Mouse (Mus musculus) embryonic facial prominence, embryonic 14.5 days (tissue): ENCODE measurements at regions not wholly inside any gene's neighbourhood (a gene's known extent, or its start where the extent isn't known, plus 50 kb on each side); places are given as distances from the start of the nearest gene placed in this dataset.
"Not testable (repeated sequence)": the region's sequence is repeated elsewhere in the genome, so short reads cannot be mapped to it uniquely, and the experiment has no call there.

ENCODE experiments used
- ATAC-seq: fragments of 200-750 bp; cut with Nextera tagmentation; 2 replicates; pipeline ENCODE4 v1.8.0; 2017; ENCODE audit warnings: low read depth, moderate number of reproducible peaks, moderate TSS enrichment
- DNase-seq: peaks from one replicate; pipeline ENCODE4 v3.0.0-alpha.2; 2015; ENCODE audit warnings: low spot score
- H3K27ac ChIP-seq: fragments of 300-500 bp; sonication (generic); replicated peaks from 2 replicates; pipeline ENCODE4 v1.5.1; 2014; ENCODE audit warnings: low read depth, mild to moderate bottlenecking, low read length, moderate library complexity
- H3K27me3 ChIP-seq: fragments of 300-500 bp; sonication (generic); replicated peaks from 2 replicates; pipeline ENCODE4 v1.6.1; 2014; ENCODE audit warnings: low read length; ENCODE audit not compliant: control insufficient read depth, insufficient read depth
- H3K36me3 ChIP-seq: fragments of 300-500 bp; sonication (generic); 2 replicates; pipeline ENCODE4 v1.6.1; 2014; ENCODE audit warnings: low read length, mixed read lengths; ENCODE audit not compliant: control insufficient read depth, insufficient read depth
- H3K4me1 ChIP-seq: fragments of 300-500 bp; sonication (generic); 2 replicates; pipeline ENCODE4 v1.6.1; 2014; ENCODE audit warnings: antibody characterized with exemption, low read length; ENCODE audit not compliant: control insufficient read depth, insufficient read depth
- H3K4me2 ChIP-seq: fragments of 300-500 bp; sonication (generic); 2 replicates; pipeline ENCODE4 v1.6.1; 2014; ENCODE audit warnings: low read depth, mild to moderate bottlenecking, low read length, moderate library complexity, mixed read lengths
- H3K4me3 ChIP-seq: fragments of 300-500 bp; sonication (generic); 2 replicates; pipeline ENCODE4 v1.5.1; 2014; ENCODE audit warnings: low read depth, mild to moderate bottlenecking, low read length
- H3K9ac ChIP-seq: fragments of 300-500 bp; sonication (generic); 2 replicates; pipeline ENCODE4 v1.6.1; 2014; ENCODE audit warnings: low read depth, mild to moderate bottlenecking, low read length, moderate library complexity, mixed read lengths
- H3K9me3 ChIP-seq: fragments of 300-500 bp; sonication (generic); 2 replicates; pipeline ENCODE4 v1.6.1; 2016; ENCODE audit warnings: low read length; ENCODE audit not compliant: control insufficient read depth
- WGBS: fragments of 180-500 bp; shearing (Covaris S2); extraction: QIAGEN DNeasy Blood & Tissue Kit; methylation state at CpG from one replicate; pipeline ENCODE4 v1.1.7; 2014; 5-methylcytosine and 5-hydroxymethylcytosine counted together

DNA sequence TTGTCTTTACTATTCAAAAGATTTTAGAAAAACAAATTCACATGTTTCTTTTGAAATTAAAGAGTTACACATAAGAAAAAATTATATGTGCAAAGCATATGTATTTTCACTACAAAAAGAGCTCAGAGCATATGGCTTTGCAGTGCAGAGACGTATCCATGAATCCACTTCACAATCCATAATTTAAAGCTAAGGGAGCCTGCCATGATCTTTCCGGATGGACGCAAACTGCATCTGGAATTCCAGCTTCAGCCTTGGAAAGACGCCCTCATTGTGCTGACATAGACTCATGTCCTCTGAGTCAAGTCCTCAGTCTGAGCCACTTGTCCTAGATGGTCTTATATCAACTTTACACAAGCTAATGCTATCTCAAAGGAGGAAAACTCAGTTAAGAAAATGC, 315.6 kb downstream of the Tox3 start:
- Histone ChIP-seq H3K9ac (no peak overlapping the region), H3K36me3 (no peaks in the 10 kb centered on the region), H3K4me2 (no peak overlapping the region), H3K4me3 (no peak overlapping the region), H3K27ac (no peak overlapping the region), H3K4me1 (no peaks in the 10 kb centered on the region), H3K9me3 (no peaks in the 10 kb centered on the region), H3K27me3 (no peaks in the 10 kb centered on the region)
- ATAC-seq, result no peak
- 88% methylated on average over 4 of the region's 4 CpGs for WGBS
- no peak for DNase-seq

DNA sequence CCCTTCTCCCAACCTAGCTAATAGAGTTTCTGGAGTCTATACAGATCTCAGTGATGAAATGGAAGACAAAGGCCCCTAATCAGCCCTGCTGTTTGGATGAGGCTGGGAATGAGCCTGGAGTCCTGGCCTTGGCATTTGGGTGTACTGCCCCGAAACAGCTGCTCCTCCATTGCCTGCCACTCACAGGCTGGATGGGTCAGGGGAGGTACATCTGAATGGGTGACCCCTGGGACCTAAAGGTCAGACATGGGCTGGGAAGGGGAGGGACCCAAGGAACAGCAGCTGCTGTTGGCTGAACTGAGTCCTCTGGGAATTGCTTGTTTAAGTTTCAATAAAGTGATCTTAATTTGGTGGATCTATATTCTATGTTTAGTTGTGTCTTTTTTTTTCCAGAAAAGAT, 316.9 kb downstream of the Tox3 start:
- no peaks in the 10 kb centered on the region for H3K9me3 ChIP-seq
- no peak overlapping the region for H3K4me2 ChIP-seq
- no peak for ATAC-seq
- no peak overlapping the region for H3K27ac ChIP-seq
- 29% methylated on average over 1 of the region's 1 CpGs for WGBS
- DNase-seq, result no peak
- no peaks in the 10 kb centered on the region for H3K27me3 ChIP-seq
- no peaks in the 10 kb centered on the region for H3K36me3 ChIP-seq
- H3K9ac ChIP-seq, result no peak overlapping the region
- H3K4me3 ChIP-seq, result no peak overlapping the region
- no peaks in the 10 kb centered on the region for H3K4me1 ChIP-seq

DNA sequence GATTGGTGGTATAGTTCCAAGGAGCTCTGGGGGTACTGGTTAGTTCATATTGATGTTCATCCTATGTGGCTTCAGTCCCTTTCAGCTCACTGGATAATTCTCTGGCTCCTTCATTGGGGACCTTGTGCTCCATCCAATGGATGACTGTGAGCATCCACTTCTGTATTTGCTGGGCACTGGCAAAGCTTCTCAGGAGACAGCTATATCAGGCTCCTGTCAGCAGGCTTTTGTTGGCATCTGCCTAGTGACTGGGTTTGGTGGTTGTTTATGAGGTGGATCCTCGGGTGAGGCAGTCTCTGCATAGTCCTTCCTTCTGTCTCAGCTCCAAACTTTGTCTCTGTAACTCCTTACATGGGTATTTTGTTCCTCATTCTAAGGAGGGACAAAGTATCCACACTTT, 330.2 kb downstream of the Tox3 start:
- WGBS, result 62% methylated on average over 1 of the region's 1 CpGs
- not testable (repeated sequence) for H3K27ac ChIP-seq, ATAC-seq

DNA sequence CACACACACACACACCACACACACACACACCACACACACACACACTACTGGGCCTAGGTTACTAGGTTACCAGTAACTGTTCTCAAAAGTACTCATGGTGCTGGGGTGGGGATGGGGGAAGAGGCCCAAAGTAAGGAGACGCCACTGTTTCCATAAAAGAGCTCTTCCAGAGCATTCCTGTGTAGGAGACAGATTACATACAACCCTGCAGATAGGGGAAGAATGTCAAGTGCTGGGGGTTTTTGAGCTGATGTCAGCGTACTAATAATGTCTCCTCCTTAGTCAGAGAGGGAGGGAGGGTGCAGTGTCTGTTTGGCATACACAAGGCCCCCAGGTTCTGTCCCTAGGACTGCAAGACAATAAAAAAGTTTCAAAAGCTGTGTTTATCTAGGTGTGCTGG, 334.4 kb downstream of the Tox3 start:
- no peak overlapping the region for H3K27ac ChIP-seq
- no peaks in the 10 kb centered on the region for H3K36me3 ChIP-seq
- DNase-seq (no peak), ATAC-seq (no peak)
- no peak overlapping the region for H3K9ac ChIP-seq
- H3K27me3 ChIP-seq, result no peaks in the 10 kb centered on the region
- 69% methylated on average over 2 of the region's 2 CpGs for WGBS
- H3K4me2 ChIP-seq, result no peak overlapping the region
- H3K4me1 ChIP-seq, result no peaks in the 10 kb centered on the region
- no peak overlapping the region for H3K4me3 ChIP-seq
- no peaks in the 10 kb centered on the region for H3K9me3 ChIP-seq

More for the DNA sequence above, 330.2 kb downstream of the Tox3 start:
- not testable (repeated sequence) for H3K9me3 ChIP-seq, H3K36me3 ChIP-seq, H3K9ac ChIP-seq, H3K4me3 ChIP-seq, H3K4me2 ChIP-seq, DNase-seq, H3K27me3 ChIP-seq, H3K4me1 ChIP-seq

DNA sequence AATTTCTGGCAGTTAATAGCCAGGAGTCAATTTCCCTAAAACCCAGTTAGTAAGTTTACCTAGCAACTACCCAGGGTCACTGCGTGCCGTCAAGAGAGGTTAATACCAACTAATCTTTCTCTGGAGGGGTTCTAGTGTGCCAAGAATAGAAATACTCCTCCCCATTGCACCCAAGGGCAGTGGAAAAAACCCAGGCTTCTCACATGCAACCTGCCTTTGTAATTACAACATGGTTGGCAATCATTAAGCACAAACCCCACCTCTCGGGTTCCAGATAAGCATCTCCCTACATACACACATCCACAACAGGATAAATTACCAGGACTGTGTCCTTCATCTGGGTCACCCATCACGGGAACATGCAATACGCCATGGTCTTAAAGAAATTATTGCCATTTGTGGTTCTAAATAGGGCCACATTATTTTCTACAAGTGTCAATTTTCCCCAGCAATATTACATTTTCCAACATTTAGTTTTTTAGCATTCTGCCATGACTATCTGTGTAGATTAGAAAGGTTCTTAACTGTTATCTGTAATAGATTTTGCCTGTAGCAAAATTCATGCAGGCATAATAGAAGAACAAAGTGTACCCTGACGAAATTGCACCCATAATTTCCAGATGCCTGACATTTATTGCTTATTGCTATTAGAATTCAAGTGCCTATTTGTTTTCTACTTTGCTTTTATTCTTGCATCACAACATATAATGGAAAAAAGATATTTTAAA, 336.3 kb downstream of the Tox3 start:
- Histone ChIP-seq H3K27ac (no peak overlapping the region), H3K4me2 (no peak overlapping the region), H3K9me3 (0 out of 2 replicates have a peak, but pooled peaks cover 1% of the 10 kb centered on the region), H3K36me3 (no peaks in the 10 kb centered on the region), H3K4me1 (no peaks in the 10 kb centered on the region), H3K27me3 (no peaks in the 10 kb centered on the region), H3K4me3 (no peak overlapping the region), H3K9ac (no peak overlapping the region)
- 65% methylated on average over 6 of the region's 6 CpGs for WGBS
- DNase-seq (no peak), ATAC-seq (no peak)

DNA sequence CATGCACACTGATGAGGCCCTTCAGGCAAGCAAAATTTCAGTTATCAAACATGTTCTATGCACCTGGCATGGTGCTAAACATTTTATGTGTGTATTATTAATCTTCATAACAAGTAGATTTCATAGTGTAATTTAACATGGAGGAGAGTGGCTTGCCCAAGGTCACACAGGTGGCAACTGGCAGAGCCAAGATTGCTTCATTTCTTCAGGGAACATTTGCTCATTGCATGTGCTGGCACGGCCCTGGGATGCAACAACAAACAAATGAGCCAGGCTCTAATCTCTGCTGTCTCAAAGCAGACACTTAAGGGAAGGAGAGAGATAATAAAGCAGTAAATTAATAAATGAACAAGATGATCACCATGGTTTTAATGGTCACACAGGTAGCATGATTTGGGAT, 338.7 kb downstream of the Tox3 start:
- Histone ChIP-seq H3K36me3 (no peaks in the 10 kb centered on the region), H3K9me3 (0 out of 2 replicates have a peak, but pooled peaks cover 4% of the 10 kb centered on the region), H3K9ac (no peak overlapping the region), H3K4me2 (no peak overlapping the region), H3K27ac (no peak overlapping the region), H3K4me3 (no peak overlapping the region), H3K4me1 (no peaks in the 10 kb centered on the region), H3K27me3 (no peaks in the 10 kb centered on the region)
- DNase-seq (no peak), ATAC-seq (no peak)
- 84% methylated on average over 1 of the region's 1 CpGs for WGBS

DNA sequence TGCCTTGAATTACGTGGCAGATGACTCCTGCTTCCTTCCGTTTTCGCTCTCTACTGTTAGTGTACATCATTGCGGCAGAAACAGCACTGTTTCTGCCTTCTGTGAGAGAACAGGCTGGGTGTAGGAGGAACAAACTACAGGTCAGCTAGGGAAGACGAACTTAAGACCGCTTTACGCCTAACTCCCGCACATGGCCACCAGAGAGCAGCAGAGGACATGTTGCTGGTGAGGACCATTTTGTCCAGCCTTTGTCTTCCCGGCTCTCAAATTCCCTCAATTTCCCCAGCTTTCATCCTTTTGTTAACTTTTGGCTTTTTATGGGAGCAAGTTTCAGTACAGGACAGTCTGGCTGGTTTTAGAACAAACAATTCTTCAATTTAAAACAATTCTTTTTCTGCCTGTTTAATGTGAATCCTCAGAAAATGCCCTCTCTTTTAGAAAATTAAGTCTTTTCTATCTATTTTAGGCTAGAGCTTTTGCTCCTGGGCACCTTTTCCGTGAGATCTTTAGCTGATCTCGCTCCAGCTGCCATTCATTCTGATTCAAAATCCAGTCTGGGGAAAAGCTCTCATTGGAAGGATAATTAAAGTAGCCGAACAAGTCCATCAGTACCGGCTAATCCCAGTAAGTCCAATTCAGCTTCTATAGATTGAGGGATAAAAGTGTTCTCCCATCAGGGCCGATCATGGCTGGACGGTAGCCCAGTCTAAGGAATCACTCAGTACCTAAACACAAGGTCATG, 347.1 kb downstream of the Tox3 start:
- no peaks in the 10 kb centered on the region for H3K4me1 ChIP-seq
- 41% methylated on average over 15 of the region's 15 CpGs for WGBS
- no peak overlapping the region for H3K4me3 ChIP-seq
- peak; percentile 41; the same call in 1 of the 2 replicates for ATAC-seq
- DNase-seq, result peak; percentile 90
- H3K9me3 ChIP-seq, result no peaks in the 10 kb centered on the region
- H3K9ac ChIP-seq, result no peak overlapping the region
- H3K4me2 ChIP-seq, result no peak overlapping the region
- no peaks in the 10 kb centered on the region for H3K27me3 ChIP-seq
- no peak overlapping the region for H3K27ac ChIP-seq
- no peaks in the 10 kb centered on the region for H3K36me3 ChIP-seq

DNA sequence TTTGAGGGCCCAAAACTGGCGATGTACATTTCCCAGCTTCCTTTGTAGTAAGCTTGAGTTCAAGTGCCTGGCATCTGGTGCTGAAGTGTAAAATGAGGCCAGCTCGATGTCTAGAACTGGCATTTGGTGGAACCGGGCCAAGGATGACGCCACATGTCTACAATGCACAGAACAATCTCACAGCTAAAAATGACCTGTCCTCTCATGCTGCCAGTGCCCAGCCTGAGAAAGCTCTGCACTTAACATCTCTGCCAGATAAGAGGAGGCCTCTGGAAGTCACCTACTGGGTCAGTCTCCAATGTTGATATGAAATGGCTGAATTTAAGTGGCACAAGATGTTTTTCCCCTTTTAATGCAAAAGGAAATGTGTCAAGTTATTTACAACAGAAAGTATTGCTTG, 354.4 kb downstream of the Tox3 start:
- Histone ChIP-seq H3K4me2 (no peak overlapping the region), H3K9ac (no peak overlapping the region), H3K4me3 (no peak overlapping the region), H3K4me1 (no peaks in the 10 kb centered on the region), H3K9me3 (no peaks in the 10 kb centered on the region), H3K27ac (no peak overlapping the region), H3K27me3 (no peaks in the 10 kb centered on the region), H3K36me3 (no peaks in the 10 kb centered on the region)
- 82% methylated on average over 4 of the region's 4 CpGs for WGBS
- DNase-seq (no peak), ATAC-seq (no peak)

DNA sequence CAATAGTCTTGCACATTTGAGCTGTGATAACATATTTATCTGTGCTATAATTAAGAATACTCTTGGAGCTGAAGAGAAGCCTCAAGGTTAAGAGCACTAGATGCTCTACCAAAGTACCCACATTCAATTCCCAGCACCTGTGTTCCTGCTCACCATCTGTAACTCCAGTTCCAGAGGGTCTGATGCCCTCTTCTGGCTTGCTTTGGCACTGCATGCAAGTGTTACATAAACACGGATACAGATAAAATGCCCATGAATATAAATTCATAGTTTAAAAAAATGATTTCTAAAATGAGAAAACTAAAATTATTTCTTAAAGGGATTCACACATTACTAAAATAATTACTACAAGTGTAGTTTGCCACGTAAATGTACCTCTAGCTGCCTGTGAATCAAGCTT, 364.3 kb downstream of the Tox3 start:
- no peaks in the 10 kb centered on the region for H3K9me3 ChIP-seq
- WGBS, result 93% methylated on average over 2 of the region's 2 CpGs
- no peaks in the 10 kb centered on the region for H3K36me3 ChIP-seq
- no peak for ATAC-seq
- no peaks in the 10 kb centered on the region for H3K27me3 ChIP-seq
- H3K27ac ChIP-seq, result no peak overlapping the region
- H3K4me1 ChIP-seq, result no peaks in the 10 kb centered on the region
- no peak overlapping the region for H3K4me3 ChIP-seq
- H3K9ac ChIP-seq, result no peak overlapping the region
- DNase-seq, result no peak
- H3K4me2 ChIP-seq, result no peak overlapping the region
